Mouse (Mus musculus) MN1 (cell line): ENCODE measurements around the gene Lgr4.

Experiments used
- DNase-seq: peaks from one replicate; pipeline ENCODE4 v3.0.0-alpha.2; 2016; ENCODE audit warnings: low spot score

Lgr4 gene

DNA sequence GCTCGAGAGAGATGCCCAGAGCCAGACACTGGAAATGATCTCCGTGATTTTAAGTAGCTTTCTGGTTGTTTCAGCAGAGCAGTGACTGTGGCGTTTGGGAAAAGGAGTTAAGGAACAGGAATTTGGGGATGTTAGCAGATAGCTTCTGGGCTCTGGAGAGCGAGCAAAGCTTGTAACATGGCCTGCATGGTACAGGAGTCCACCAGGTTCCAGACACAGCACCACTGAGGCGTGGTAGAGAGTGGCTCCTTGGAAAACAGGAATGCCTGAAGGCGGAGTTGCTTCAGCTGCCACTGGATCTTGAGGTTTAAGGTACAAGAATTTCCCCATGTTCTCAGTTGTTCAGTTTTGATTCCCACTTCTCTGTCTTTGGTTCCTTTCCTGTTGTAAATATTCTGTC is 59.9 kb downstream of the Lgr4 start:
- DNase-seq = no peak

DNA sequence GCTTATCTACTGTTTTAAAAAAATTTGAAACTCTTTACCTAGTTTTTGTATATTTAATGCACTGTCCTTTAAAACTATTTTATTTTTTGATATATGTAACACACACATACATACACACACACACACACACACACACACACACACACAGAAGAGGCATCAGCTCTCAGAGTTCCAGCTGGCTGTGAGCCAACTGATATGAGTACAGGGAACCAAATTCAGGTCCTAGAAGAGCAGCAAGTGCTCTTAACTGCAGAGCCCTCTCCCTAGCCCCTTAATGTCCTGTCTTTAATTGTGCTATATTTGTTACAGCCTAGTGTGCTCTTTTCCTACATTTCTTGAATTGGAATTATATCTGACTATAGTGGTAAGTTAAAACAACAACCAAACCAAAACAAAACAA is 61.8 kb downstream of the Lgr4 start:
- no peak for DNase-seq

DNA sequence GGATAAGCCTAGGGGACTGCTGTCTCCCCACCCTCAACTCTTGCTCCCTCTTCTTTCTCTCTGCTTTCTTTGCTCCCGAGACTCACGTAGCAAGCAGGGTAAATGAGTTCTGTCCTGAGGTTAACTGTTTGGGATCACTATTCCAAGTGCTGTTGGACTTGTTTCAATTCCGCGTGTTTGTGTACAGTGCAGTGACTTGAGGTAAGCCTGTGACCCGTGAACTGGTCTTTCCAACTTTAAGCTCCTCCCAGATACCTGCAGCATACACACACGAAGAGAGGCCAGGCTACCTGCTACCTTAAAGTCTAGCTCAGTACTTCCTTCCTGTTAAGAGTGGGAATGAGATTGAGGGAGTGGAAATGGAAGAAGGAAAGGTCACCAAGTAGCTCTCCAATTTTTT is 66.0 kb downstream of the Lgr4 start:
- DNase-seq = no peak

DNA sequence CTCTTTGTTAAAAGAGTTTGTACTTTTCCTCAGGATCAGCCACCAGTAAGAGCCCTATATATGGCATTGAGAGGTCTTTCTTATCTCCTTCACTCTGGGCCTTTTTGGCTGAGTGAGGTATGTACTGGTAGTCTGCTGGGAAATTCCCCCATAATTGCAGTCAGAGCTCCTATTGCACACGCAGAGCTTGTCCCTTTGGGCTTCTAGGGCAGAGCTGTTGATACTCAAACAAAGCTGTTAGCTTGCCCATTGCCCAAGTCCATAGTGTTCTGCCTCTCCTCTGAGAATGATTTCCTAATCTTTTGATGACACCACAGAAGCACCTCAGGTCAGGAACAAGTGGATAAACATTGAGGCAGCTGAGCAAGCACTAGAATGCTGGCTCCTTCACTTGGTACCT is 67.5 kb downstream of the Lgr4 start:
- DNase-seq = no peak

DNA sequence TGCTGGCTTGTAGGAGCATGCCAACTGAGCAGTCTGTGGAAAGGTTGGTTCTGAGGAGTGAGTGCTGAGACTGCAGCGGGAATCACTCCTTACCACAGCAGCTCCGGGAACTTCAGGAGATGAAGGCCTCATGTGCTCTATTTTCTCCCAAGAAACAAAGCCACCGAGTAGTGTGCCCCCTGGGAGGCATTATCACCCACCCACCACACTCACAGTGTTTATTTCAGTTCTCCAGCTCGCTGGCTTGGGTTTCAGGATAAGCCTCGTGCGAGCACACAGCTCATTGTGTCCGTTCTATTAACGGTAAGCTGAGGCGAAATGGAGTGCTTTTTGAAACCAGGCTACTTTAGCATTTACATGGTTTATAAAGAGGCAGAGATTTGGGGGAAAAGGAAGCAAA is 68.1 kb downstream of the Lgr4 start:
- DNase-seq = no peak

DNA sequence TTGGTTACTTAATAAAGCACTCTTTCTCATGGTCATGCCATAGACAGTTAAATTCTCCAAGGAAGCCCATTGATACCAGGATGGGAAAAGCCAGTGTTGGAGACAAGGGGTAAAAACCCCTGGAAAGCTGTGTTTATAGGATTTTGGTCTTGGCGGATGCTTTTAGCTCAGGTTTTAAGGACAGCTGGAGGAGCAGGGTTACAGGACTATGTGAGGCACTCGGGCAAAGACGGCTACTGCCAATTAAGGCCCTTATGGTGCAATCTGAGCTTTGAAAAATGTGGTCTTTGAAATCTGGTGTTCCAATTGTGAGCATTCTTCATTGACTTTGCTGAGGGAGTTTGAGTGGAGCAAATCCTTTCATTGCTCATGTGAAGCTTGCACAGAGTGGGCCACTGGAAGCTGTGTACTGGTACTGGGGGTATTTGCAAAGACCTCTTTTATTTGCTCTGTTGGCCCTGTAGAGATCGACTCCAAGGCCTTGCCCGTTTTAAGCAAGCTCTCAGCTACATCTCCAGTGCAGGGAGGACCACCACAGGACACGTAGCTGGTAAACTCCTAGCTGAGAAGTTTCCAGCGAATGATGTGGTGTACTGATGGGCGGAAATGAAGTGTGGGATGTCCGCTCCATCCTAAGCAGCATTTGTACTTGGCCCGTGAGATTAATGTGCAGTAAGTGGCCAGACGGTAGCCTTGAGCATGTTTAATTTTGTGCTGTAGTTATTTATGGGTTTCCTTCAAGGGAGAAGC is 68.8 kb downstream of the Lgr4 start:
- no peak for DNase-seq

DNA sequence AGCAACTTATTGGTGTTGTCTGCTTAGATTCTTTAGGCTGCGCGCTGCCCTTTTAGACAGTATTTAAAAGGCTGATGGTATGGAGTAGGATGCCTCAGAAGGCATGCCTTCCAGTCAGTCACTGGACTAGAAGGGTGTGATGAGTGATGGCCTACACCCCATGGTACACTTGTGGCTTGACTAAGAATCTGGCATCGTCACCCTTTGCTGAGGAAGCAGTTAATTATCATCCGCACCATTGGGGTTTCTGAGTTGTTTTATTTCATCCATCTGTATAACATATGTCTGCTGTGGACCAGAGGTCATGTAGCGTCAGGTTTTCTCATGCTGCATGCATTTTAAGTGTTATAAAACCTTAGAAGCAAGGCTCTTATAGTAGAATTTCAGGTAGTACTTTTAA is 70.5 kb downstream of the Lgr4 start:
- no peak for DNase-seq

DNA sequence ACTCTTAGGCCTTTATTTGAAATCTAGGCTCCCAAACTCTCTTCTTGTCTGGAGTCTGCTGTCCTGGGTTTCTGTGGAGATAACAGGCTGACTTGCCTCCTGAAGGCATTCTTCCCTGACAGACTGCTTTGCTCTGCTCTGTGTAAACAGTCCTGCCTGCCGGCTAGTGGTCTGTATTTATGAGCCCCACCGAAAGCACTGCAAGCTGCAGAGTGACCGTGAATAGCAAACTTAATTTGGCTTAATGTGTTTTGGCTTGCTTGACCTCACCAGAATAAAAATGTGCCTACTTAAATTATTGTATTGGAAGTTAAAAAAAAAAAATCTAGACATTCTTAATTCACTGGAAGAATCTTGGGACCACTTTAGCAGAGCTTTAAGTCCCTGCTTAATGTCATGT is 71.7 kb downstream of the Lgr4 start:
- peak; percentile 44 for DNase-seq

DNA sequence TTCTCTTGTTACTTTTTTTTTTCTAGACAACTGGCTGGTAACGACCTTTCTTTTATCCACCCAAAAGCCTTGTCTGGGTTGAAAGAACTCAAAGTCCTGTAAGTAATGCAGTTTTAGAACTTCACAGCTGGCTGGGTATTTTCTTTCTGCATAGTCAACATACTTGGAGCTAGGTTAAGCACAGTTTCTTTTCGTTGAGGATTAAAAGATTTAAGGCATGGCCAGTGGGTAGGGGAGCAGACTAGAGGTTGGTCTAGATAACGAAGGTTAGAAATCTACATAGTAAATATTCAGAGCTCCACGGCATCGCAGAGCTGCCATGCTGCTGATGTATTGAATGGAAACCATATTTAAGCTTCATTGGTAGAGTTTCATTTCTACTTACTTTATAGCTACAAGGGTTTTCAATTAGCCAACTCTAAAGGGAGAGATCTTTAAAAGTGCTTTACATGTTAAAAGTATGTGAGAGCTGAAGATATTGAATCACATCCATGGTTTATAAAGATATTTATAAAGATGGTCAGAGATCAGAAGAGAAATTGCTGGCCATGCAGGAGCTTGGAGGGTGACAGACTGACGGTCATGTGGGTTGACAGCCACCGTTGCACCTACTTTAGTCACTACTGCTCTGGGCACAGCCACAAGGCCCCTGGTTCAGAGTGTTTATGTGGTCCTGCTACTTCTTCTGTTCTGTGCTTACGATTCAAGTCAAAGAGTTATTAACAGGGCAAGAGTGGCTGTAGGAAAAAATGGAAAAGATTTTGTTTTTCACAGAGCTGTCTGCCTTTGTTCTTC is 72.4 kb downstream of the Lgr4 start:
- DNase-seq = no peak

DNA sequence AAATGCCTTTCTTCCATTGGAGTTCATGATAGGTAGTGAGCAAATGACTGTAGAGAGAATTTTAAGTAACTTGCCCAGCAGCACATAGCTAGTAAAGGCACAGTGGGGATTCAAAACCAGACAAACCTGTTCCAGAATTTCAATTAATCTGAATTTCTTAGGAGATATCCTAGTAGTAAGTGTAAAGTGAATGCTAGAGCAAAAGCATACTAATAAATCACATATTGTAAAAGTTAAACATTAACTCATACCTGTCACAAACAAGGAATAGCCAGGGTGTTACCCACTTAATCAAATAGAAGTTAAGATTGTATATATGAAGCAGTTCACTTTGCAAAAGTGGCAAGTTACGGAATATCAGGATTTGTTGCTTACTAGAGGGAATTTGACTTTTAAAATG is 74.3 kb downstream of the Lgr4 start:
- no peak for DNase-seq

DNA sequence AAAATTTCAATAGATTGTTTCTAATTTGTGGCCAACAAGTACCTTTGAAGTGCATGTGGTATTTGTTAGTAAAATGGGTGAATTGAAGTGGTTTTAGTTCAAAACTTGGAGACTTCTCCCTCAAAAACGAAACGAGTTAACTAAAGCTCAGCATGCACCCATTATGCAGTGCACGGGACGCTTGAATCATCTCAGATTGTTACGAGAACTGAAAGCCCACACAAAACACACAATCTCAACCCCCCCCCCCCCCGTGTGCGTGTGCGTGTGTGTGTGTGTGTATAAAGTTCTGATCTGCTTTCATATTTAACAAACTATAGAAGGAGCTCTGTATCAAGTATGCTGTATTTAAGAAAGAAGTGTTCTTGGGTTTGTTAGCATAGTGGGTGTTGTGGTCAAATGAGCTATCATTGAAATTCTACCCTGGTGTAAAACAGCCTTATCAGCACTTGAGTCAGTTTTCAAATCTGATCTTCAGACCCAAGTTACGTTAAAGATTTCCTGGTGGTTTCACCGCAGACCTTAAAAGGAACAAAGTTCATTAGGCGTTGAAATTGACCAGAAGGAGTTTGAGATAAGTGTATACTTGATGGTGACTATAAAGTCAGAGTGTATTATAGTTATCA is 75.1 kb downstream of the Lgr4 start:
- no peak for DNase-seq

DNA sequence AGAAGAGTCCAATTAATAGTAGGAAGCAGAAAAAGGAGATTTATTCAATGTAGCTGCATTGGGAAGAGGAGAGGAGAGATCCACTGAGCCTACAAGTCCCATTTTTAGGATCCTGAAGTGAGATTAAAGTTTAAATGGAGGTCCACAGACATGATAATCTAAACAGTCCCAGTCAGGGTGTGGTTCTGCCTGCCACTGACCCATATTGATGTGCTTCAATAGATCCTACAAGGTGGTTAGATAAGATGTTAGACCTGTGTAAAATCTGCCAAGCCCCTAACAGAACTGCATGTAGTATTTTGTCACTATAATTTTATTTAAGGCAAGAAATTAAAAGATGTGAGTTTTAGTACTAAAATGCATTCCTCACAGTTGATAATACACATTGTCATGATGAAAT is 76.0 kb downstream of the Lgr4 start:
- no peak for DNase-seq

DNA sequence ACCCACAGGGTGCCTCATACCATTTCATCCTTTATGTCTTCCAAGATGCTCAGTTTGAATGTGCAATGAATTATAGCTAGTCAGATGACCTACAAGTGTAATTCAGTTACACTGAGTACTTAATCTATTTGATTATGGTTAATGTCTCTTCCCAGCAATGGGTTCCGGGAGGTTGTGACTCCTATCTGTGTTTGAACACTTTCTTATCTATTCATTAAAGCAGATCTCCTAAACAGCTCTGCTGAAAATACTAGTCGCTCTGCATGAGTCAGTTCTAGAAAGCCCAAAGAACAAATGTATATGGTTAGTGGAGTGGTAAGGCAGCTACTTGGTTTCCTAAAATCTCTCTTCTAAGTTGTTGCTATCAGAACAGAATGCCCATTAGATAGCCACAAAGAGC is 77.6 kb downstream of the Lgr4 start:
- no peak for DNase-seq

DNA sequence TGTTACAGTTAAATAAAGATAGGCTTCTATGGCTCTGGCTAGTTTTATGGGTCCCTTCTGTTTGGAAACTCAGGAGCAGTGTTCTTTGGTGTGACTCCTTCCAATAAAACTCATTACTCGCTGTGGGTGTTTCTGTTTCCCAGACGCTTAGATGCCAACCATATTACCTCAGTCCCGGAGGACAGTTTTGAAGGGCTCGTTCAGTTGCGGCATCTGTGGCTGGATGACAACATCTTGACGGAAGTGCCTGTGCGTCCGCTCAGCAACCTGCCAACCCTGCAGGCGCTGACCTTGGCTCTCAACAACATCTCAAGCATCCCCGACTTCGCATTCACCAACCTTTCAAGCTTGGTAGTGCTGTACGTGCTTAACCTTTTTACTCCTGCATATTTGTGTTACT is 79.0 kb downstream of the Lgr4 start:
- DNase-seq = no peak

DNA sequence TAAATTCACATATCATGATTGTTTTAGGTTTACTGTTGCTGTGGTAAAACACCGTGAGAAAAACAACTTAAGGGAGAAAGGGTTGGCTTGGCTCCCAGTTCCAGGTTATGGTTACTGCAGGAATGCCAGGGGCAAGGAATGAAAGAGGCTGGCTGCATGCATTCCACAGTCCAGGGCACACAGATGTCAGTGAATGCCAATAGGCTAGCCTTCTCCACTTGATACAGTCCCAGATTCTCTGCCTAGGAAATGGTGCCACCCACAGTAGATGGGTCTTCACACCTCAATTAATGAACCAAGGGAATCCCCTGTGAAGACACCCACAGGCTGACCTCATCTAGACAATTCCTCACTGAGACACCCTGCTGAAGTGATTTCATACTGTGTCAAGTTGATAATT is 87.2 kb downstream of the Lgr4 start:
- DNase-seq = no peak

DNA sequence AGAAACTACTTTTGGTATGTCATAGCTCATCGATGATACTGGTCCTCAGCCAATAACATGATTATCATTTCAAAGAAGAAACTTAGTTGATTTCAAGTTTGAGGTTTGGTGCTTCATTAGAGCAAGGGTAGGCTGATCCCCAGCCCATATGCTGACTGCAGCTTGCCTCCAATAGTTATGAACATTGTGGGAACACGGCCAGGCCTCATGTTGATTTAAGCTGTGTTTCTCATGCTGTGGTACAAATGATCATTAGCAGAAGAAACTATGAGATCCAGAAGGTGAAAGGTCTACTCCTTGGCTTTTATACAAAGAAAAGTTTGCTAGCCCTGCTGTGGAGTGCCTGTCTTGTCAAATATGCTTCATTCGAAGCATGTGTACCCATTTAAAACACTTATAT is 87.7 kb downstream of the Lgr4 start:
- DNase-seq = no peak

DNA sequence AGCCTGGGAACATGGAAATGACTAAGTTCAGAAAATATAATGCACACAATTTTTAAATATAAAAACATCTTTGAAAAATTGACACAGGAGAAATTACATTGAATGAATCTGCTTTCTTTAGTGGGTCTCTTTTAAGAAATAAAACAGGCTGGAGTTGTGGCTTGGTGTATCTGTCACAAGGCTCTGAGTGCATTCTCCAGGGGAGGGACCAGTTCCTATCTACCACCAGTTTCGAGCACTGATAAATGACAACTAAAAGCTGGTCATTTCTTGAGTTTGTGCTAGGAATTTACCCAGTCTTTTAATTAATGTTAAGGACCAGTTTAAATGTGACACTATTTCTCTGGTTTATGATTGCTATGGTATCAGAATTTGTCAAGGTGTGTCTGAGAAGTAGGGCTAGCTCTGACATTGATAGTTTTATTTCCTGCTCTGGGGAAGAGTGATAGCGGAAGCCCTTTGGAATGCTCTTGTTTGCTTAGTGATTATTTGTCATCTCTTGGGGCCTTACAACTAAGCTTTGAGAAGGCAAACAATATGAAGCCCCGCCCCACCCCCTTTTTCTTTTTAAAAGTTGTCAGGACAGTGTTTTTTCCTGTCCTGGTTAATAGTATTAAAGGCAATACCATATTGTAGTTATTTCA is 88.3 kb downstream of the Lgr4 start:
- DNase-seq = no peak

DNA sequence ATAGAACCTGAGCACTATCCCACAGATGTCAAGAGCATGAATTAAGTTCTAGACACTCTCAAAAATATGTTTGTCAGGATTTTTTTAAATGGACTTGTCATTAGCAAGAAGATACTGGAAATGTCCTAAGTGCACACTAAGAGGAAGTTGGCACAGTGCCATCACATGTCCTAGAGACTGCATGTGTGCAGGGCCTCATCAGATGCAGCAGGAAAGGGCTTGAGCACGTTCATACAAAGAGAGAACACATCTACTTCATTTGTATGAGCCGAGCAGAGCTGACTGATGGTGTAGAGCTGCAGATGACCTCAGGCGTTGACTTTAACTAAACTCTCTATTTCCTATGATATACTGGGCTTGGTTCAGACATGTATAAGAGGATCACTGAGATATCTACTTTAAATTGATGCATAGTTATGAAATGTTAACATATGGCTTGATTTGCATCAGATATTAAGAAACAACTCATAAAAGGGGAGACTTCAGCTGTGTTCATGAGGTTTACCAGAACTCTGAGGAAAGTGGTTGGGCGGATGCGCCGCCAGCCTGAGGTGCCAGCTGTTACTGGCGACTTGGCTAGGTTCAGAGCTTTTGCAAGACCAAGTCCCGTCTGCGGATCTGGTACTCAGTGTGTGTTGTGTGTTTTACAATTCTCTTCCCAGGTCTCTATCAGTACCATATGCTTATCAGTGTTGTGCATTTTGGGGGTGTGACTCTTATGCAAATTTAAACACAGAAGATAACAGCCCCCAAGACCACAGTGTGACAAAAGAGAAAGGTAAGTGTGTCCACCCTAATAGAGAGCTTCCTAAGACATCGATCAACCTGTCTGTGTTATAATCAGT is 90.2 kb downstream of the Lgr4 start:
- DNase-seq = no peak

DNA sequence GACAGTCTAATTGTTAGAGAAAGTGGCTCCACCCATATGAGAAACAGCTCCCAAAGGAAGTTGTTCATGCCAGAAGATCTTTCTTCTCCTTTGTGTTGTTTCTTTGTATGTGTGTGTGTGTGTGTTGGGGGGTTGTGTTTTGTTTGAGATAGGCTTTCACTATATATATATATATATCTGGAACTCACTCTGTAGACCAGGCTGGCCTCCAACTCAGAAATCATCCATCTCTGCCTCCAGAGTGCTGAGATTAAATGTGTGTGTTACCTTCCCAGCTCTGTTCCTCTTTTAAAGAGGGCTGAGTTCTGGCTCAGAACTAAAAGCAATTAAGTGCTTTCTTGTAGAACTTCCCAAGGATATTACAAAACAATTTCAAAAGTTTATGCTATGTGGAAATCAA is 92.0 kb downstream of the Lgr4 start:
- DNase-seq = no peak

DNA sequence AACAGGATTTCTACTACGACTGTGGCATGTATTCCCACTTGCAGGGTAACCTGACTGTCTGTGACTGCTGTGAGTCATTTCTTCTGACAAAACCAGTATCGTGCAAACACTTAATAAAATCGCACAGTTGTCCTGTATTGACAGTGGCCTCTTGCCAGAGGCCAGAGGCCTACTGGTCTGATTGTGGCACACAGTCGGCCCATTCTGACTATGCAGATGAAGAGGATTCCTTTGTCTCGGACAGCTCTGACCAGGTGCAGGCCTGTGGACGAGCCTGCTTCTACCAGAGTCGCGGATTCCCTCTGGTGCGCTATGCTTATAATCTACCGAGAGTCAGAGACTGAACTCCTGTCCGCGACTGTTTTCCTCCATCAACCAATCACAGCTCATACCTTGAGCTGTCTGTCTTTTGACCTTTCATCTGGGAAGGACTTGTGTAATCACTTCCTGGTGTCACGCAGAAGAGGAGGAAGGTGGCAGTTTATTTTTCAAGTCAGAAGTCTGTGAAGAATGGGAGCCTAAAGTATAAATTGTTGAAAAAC is 94.8 kb downstream of the Lgr4 start:
- DNase-seq = peak; percentile 58

DNA sequence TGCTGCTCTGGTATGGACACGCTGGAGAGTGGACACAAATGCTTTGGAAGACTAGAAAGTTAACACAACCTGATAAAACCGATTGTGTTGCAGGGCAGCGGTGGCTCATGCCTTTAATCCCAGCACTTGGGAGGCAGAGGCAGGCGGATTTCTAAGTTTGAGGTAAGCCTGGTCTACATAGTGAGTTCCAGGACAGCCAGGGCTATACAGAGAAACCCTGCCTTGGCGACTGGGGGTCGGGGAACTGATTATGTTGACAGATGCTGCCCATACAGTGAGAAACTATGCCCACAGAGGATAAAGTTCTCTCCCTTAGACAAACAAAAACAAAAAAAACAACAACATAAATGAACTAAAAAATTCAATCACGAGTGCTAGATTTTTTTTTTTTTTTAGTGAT is 99.6 kb downstream of the Lgr4 start:
- no peak for DNase-seq
